Mouse (Mus musculus): ENCODE results near the gene Gins1.
"Not testable (repeated sequence)": the region's sequence is repeated elsewhere in the genome, so short reads cannot be mapped to it uniquely, and the experiment has no call there.

The Gins1 gene

GRCm38 (mm10) chr2:150904936-150905450, at the start of gene Gins1:
TSS of gene Gins1 (plus strand) at chr2:150905400.
- no peak for DNase-seq

- no peak for DNase-seq
These were observed 46.3 kb upstream of the Gins1 start for GRCm38 (mm10) chr2:150858724-150859487.

GRCm38 (mm10) chr2:150859709-150860470, 45.3 kb upstream of the Gins1 start:
- no peak for DNase-seq

GRCm38 (mm10) chr2:150861128-150861527, 44.1 kb upstream of the Gins1 start:
- no peak for DNase-seq

- DNase-seq, result no peak
These were observed 38.2 kb upstream of the Gins1 start for GRCm38 (mm10) chr2:150867021-150867420.

- no peak for DNase-seq
These were observed 35.8 kb upstream of the Gins1 start for GRCm38 (mm10) chr2:150869446-150869845.

- DNase-seq, result peak in 1 of 2 experiments; percentile 14
These were observed 30.7 kb upstream of the Gins1 start for GRCm38 (mm10) chr2:150874508-150874907.

GRCm38 (mm10) chr2:150875226-150875625, 30.0 kb upstream of the Gins1 start:
- DNase-seq, result no peak

GRCm38 (mm10) chr2:150877561-150877960, 27.6 kb upstream of the Gins1 start:
- no peak for DNase-seq

- DNase-seq, result no peak
These were observed 21.0 kb upstream of the Gins1 start for GRCm38 (mm10) chr2:150884075-150884778.

GRCm38 (mm10) chr2:150884779-150885110, 20.5 kb upstream of the Gins1 start:
- no peak for DNase-seq

- DNase-seq, result no peak
These were observed 19.4 kb upstream of the Gins1 start for GRCm38 (mm10) chr2:150885814-150886213.

GRCm38 (mm10) chr2:150886315-150886714, 18.9 kb upstream of the Gins1 start:
- no peak for DNase-seq

GRCm38 (mm10) chr2:150887370-150887769, 17.8 kb upstream of the Gins1 start:
- DNase-seq, result no peak

GRCm38 (mm10) chr2:150894617-150895267, 10.5 kb upstream of the Gins1 start:
- no peak for DNase-seq

GRCm38 (mm10) chr2:150895691-150896252, 9.4 kb upstream of the Gins1 start:
- DNase-seq, result no peak

- no peak for DNase-seq
These were observed 4.9 kb upstream of the Gins1 start for GRCm38 (mm10) chr2:150900341-150900740.

- no peak for DNase-seq
These were observed 2.9 kb upstream of the Gins1 start for GRCm38 (mm10) chr2:150902347-150902746.

- peak; percentile 98 to 99 for DNase-seq
These were observed 796 bp upstream of the Gins1 start, which contains the start of gene Abhd12 for GRCm38 (mm10) chr2:150904272-150904935. TSS of gene Abhd12 (minus strand) at chr2:150904741.

GRCm38 (mm10) chr2:150908881-150909280, 3.7 kb downstream of the Gins1 start:
- DNase-seq, result not testable (repeated sequence)

- peak; percentile 92 for DNase-seq
These were observed 4.3 kb downstream of the Gins1 start for GRCm38 (mm10) chr2:150909429-150910039.
